Mouse (Mus musculus) olfactory bulb, adult 2 months (tissue): ENCODE data around the gene Il33.

Experiments
- CTCF ChIP-seq: fragments of 200-500 bp; IDR thresholded peaks from 2 replicates; pipeline ENCODE4 v1.5.1; 2012; ENCODE audit warnings: low read depth, mild to moderate bottlenecking, low read length, moderate library complexity; ENCODE audit not compliant: insufficient read depth
- POLR2A ChIP-seq: fragments of 200-500 bp; IDR thresholded peaks from 2 replicates; pipeline ENCODE4 v1.6.1; 2012; ENCODE audit warnings: mild to moderate bottlenecking, low read depth, low read length, moderate library complexity; ENCODE audit not compliant: insufficient read depth

DNA sequence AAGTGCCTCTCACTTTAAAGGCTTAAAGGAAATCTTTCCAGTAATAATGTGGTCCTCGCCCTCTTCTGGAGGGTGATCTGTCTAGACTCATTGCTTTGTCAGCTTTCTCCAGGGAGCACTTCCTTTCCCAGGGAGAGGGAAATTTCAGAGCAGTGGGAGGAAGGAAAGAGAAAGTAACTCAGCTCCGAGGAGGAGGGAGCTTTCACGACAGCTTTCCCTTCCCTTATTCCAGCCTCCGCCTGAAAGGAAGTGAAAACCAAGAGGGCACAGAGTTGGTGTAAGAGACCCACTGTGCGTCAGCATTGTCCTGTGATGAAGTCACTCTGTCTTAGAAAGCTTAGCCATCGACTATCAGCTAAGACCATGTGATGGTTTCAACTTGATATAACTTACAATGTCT, 15.3 kb downstream of the Il33 start:
- TF ChIP-seq CTCF (no peak), POLR2A (no peak)
